Mouse (Mus musculus): ENCODE measurements around the gene Asz1. TPM values are rescaled to one million over a fixed set of nuclear protein-coding genes. Genes with fewer than 3 reads are reported as not detected.

Asz1 gene
- not detected in 2 replicates for polyA plus RNA-seq (2012; rRNA removed; ENCODE audit: low replicate concordance)

GRCm38 (mm10) chr6:18108934-18109333 lies at the start of gene Asz1:
TSS of gene Asz1 (minus strand) at chr6:18109061.

GRCm38 (mm10) chr6:18029746-18030656 lies 78.9 kb downstream of the Asz1 start, which contains the start of gene Wnt2:
TSS of gene Wnt2 (minus strand) at chr6:18030585.

Other genes with a start within 250 kb of the Asz1 start
- gene Wnt2, start 78.5 kb downstream of the Asz1 start, polyA plus RNA-seq (2012; rRNA removed; ENCODE audit: low replicate concordance), result 9.4 and 13.8 TPM in 2 replicates
- gene Cftr, start 61.6 kb upstream of the Asz1 start, polyA plus RNA-seq (2012; rRNA removed; ENCODE audit: low replicate concordance), result not detected in 2 replicates